Mouse (Mus musculus) spleen, postnatal 36 days (tissue): ENCODE measurements around the gene Hist1h2bk.
A peak's percentile ranks its signal among the peaks of the same experiment; 100 is the strongest.

Source experiments
- DNase-seq, 2 experiments: peaks; one replicate each; pipeline ENCODE4 v3.0.0; 2022; ENCODE audit warnings: low spot score in 2 of 2, mixed read lengths in 1 of 2

Hist1h2bk gene

DNA sequence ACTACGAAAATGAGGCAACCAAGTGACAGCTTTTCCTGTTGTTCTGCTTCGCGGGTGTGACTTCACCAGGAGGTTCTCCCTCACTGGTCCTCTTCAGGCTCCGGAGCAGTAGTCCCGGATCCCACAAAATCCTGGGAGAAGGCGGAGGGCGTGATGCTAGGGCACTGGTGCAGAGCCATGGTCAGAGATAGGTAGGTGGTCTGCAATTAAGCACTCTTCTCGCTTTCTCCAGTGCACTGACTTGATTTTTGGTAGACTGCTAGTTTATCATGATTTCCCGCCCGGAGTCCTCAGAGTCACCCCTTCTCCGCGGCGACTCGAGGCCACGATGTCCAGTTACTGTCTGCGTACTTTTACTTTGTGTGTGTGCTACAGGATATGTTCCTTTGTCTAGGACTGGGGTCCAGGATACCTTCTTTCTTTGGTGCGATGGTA, 21.2 kb upstream of the Hist1h2bk start:
- DNase-seq = no peak

DNA sequence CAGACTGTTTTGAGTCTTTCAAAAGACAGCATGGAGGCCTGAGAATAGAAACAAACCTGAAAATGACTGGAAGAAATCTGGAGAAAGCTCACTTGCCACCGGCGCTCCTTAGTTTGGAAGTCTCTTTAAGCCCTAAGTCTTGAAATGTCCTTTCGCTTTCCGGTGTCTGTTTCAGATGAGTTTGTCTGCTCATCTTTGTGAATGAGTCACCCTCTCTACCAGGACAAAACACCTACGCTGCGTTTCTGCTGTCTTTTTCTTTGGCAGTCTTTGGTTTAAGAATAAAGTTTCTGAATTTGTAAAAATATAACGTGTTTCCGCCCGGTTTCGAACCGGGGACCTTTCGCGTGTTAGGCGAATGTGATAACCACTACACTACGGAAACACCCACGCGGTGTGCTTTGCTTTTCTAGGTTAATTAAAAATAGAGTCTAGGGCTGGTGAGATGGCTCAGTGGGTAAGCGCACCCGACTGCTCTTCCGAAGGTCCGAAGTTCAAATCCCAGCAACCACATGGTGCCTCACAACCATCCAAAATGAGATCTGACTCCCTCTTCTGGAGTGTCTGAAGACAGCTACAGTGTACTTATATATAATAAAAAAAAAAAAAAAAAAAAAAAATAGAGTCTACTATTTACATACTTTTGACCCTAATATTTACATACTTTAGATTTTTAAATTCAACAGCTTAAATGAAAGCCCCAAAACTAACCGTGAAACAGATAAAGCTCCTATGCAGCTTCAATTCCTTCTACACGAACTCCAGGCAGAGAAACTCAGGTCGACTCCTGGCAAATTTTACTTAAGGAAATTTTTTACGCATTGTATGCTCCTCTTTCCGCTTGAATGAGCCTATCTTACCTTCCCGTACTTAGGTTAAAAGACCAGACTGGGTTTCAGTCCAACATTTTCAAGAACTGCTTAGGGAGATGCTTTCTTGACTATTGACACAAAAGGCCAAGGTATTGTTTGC, 19.9 kb upstream of the Hist1h2bk start:
- DNase-seq = peak; percentile 81 to 86

DNA sequence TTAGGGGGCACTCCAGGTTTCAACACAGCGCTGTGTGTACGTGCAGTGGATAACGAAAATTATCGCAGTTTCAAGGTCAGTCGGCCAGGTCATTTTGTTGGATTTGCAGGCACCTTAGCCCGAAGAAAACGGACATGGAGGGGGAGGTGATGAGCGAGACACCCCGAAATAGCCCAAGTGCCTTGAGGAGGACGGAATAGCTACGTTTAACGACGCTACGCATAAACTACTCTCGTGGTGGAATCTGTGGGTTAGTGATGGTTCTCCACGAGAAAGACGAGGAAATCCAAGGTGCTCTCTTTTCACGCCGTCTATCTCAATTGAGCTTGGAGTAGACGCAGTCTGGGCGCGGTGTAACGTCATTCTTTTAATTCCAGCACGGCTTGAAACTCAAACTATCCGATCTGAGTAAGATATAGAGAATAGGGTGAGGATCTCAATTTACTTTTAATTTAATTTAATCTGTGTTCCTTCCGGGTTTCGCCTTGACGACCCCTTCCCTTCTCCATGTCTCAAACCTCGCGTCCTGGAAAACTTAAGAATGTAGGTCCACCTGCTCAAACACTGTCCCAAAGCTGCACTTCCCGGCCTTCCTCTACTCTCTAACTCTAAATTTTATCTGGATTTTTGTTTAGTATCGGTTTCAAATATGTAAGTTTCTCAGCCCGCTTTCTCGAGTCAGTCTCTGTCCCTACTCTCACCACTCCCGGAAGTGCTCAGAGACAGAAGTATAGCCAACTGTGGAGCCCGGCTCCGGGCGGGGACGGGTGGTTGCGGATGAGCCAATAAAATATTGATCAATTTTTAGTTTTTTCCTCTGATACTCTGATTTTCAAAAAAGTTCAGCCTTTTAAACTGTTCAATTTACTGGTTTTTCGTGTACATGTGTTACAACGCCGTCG, 15.5 kb upstream of the Hist1h2bk start:
- peak; percentile 59 to 66 for DNase-seq

DNA sequence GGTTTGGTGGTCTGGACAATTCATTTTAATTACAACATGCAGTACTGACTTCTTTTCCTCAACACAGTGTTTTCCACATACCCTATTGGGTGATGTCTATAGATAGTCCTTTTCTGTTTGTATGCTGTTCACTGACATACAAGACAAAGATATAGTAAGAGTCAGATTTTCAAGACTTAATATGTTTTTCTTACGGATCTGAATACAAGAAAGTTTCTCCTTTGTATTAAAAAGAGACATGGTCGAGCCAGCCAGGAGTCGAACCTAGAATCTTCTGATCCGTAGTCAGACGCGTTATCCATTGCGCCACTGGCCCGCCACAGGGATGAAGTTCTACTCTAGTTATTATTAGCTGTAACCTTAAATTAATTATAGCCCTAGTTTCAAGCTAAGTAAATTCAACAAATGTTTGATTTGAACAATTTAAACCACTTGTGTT, 14.8 kb upstream of the Hist1h2bk start:
- DNase-seq = peak; percentile 62 to 71

DNA sequence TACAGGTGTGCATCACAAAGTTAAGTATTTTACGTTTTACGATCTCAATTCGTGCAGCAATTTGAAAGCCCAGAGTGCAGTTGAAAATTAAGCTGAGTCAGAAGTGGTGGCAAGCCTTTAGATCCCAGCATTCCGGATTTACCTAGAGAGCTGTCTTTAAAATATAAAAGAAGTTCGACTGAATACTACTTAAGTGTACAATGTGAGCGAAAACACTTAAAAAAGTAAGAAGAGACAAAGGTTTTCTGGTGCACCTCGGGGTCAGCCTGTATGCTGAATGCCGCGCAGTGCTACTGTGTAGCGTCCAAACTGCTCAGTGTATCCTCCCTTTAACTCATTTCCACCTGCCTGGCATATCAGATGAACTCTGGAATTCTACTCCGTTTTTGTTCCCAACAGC, 14.1 kb upstream of the Hist1h2bk start:
- DNase-seq = no peak

DNA sequence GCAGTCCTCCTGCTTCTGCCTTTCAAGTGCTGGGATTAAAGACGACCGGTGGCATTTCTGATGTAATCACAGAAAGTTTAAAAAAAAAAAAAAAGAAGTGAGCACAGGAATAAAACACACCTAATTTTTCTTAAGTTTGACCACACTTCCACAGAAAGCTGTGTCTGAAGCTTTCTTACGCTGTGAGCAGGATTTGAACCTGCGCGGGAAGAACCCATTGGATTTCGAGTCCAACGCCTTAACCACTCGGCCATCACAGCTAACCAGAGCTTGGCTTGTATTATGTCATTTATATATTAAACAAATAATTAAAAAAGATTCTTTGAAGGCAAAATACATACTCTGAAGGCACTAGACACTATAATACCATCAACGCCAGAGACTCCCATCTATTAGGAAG, 13.4 kb upstream of the Hist1h2bk start:
- DNase-seq = peak; percentile 72 to 81

DNA sequence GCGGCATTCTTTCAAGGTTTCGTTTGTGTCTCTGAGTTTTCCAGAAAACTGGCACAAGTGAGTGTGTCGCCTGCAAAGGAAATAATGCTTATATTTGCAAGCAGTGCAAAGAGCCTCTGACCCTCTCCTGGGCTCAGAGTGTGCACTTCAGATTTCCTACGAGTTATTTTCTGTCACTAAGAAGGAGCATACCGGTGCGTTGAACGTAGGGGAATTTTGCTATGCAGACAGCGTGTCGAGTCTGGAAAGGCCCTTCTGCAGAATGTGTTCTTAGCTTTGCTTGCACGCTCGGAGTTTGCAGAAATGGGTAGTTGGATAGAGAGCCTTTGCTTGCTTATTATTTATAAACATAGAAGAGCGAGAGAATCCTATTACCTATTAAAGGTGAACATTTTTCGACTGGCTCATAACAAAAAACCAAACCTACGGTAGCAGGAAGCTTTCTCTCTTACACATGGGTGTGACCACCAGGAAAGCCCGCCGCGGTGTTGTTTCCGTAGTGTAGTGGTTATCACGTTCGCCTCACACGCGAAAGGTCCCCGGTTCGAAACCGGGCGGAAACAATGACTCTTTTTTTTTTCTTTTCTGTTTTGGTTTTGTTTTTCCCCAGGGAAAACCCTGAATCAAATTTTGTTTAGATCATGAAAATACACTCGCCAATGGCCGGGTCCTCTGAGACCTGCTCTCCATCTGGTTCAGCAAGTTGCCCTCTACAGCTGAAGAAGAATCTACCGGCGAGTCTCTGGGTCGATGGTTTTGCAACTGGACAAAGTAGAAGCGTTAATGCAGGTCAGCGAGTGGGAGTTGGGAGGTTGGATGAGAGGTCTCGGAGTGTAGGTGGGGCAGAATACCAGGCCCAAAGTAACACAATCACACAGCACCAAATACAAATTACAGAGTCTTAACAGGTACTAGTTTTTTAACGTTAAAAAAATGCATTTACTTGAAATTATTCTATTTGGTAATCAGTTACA, 9.3 kb upstream of the Hist1h2bk start:
- peak; percentile 76 to 87 for DNase-seq

DNA sequence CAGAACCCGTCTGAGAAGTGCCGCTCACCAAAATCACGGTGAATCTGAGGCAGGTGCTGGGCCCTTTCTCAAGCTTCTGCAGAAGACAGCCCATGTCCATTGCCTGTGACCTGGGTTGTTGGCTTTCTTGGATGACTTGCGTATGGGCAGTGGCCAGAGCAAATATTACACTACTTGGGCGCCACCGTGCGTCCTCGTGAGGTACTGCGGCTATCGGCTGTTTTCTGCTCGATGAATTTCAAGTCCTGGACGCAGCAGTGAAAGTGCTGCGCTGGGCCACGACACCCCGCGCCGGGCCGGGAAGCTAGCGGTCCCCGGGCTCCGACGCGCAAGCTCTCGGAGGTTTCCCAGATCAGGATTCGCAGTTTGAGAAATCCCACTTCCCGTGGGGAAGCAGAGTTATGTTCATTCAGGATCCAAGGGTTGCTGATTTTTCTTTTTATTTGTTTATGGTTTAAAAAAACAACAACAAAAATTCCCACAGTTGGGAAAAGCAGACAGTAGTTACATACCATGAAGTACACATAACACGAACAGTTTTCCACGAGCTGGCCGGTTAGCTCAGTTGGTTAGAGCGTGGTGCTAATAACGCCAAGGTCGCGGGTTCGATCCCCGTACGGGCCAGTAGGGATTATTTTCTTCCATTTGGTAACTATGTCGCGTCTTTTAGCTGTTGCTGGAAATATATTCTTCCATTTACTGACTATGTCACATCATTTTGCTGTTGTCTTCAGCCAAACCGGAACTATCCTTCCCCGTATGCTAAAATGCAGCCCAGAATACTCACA, 6.8 kb upstream of the Hist1h2bk start:
- DNase-seq = peak; percentile 85 to 92

DNA sequence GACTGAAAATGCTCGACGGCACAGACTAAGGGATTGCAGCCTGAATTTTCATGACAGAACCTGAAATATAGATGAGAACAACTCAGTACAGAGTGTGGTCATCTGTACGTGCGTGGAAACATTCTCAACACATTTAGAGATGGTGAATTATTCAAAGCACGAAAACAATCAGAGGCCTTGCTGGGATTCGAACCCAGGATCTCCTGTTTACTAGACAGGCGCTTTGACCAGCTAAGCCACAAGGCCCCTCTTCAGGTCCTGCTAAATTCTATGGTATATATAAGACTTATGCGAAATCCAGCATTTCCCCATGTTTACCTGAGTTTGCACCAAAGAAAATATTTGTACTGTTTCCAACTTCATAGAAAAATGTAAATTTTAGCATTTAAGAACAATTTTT, 5.7 kb upstream of the Hist1h2bk start:
- no peak for DNase-seq

DNA sequence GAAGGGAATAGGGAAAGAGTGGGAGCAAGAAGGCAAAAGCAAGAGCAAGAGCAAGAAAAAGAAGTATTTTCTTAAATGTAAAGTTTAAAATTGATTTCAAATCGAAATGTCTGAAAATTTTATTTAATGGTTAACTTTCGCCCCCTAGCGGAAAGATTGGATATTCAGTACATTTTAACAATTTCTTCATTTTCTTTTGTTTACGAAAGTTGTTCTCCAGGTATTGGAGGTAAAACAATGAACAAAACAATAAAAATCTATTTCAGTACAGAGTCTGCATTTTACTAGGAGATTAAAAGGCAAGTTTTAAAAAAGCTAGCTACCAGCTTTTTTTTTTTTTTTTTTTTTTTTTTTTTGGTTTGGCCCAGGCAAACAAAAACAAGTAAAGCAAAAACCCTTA, 5.2 kb upstream of the Hist1h2bk start:
- no peak for DNase-seq

DNA sequence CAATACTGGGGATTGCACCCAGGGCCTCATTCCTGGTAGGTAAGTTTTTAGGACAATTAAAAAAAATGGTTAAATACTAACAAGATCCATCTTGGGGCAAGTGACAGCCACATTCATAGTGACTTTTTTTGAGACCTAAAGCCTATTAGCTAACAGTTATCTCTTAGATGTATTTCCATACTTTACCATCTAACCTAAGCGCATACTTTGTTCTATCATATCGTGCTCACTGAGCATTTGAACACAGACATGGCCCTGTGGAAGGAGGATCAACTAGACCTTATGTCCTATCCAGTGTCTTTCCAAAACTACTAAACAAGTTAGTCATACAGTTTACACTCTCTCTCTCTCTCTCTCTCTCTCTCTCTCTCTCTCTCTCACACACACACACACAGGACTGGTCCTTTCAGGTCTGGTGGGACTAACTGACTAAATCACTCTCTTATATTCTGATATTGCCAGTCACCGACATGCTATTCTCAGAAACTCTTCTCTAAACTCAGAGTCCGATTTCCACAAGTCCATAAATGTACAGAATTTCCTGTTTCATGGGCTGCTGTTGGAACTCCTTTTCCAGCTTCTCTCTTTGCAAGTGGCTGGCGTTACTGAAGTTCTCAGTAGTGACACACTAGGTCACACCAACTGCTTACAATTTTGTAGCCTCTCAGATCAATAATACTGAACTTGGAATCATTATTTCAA, 1.8 kb upstream of the Hist1h2bk start:
- DNase-seq = no peak

DNA sequence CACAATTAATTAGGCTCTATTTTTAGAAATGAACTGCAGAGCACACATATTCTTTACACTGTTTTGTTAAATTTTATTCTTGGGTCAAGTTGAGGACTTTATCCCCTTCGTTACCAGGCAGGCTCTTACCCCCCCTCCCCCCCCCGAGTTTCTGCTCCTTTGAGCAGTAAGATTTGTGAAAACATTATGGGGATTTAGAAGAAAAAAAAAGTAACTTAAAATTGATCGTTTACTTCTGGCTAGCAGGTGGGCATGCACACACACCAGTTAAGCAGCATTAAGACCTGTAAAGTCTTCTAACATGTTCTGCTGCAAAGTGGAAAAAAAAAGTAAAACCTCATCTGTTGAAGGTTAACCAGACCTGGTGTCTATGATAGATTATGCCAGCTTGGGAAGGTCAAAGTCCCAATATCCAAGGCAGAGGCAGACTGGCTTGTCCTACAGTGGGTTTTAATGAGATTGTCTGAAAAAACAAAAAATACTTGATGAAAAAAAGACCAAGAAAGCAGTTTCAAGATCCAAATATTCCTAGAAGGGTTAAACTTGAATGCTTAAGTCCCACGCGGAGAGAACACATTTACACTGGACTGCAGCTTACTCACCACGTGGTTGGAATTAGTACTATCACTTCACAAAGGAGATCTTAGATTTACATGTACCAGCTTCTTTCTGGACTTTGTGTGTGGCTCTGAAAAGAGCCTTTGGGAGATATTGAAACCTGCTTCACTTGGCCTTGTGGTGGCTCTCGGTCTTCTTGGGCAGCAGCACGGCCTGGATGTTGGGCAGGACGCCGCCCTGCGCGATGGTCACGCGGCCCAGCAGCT, 1.0 kb upstream of the Hist1h2bk start:
- DNase-seq = no peak

DNA sequence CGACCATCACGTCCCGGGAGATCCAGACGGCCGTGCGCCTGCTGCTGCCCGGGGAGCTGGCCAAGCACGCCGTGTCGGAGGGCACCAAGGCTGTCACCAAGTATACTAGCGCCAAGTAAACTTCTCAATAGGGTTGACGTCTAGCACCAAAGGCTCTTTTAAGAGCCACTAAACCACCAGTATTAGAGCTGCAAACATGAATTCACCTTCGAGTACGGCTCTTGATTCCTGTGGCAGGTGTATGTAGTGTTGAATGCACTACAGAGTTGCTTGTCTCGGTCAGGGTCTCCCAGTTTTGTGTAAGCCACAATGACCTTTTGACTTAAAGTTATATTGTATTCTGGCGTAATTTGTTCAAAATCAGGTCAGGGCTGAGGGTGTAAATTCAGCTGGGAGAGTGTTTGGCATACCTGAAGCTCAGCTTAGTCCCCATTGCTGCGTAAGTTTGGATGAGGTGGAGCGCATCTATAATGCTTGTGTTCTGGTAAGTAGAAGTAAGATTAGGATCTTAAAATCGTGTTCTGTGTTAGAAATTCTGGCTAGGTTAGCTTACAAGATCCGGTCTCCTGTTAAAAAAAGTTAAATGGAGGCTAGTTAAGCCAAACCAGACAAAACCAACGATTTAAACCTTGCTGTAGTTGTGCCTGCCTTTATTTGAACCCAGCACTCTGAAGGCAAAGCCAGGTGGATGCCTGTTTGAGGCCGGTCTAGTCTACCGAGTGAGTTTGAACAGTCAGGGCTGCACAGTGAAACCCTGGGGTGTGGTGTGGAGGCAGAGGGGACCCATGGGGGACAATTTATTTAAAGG, 683 bp downstream of the Hist1h2bk start:
- DNase-seq = no peak

DNA sequence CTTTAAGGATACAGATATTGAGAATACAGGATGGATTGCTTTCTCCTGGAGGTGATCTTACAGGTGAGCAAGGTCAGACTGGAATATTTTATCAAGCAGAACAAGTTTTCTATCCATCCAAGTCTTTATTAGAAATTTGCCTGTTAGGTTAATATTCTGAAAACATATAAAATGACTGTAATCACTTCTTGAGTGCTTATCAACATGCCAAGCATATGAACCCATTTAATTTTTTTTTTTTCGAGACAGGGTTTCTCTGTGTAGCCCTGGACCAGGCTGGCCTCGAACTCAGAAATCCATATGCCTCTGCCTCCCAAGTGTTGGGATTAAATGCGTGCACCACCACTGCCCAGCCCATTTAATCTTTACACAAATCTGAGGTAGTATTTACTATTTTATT, 1.3 kb downstream of the Hist1h2bk start:
- no peak for DNase-seq

DNA sequence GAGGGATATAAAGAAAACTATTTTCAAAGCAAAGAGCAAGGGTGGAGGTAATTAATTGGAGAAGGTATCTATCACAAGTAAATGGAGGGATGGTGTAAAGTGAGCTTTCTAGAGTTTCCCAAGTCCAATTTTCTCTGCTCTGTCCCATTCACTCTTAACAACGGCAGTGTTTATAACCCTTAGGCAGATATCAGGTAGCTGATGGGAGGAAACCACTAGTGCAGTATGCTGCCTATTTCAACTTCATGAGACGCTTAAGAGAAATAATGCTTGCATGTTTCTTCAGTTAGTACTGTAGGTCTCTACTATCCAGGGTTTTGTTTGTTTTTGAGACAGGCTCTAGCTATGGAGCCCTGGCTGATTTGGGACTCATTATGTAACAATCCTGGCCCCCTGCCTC, 1.7 kb downstream of the Hist1h2bk start:
- DNase-seq = no peak

DNA sequence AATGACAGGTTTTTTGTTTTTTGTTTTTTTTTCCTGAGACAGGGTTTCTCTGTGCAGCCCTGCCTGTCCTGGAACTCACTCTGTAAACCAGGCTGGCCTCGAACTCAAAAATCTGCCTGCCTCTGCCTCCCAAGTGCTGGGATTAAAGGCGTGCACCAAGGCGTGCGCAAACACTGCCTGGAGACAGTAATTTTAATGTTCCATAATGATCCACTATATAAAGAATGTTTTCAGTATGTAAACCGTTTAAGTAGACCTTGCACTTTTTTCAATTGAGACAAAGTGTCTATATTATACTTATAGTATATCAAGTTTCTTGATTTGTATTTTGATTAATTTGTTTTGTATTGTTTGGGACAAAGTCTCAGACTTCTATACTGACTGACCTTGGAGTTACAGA, 3.7 kb downstream of the Hist1h2bk start:
- no peak for DNase-seq

DNA sequence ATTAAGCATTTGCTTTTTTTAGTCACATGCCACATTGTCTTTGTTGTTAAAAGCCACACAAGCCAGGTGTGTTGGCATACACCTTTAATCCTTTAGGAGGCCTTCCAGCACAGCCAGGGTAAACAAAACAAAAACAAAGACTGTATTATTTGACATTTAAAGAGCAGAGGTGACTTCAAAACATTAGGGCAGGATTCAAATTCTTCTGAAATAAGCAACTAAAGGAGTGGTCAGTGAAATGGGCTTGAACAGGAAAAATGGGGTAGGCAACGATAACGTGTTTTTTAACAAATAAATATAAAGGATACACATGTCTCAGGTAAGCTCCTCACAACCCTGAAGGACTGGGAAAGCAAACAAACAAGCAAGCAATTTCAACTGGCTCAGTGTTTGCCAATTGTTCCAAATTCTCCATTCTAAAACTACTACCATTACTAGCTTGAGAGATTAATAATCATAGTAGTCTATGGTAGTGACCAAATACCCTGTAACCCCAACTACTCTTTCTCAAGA, 4.3 kb downstream of the Hist1h2bk start:
- no peak for DNase-seq
